Mouse (Mus musculus) activated CD4-positive, CD25-positive, alpha-beta regulatory T cell (primary cell): Measurements from ENCODE around the gene Syp. TPM values are rescaled to one million over a fixed set of nuclear protein-coding genes. Genes with fewer than 3 reads are reported as not detected.

ENCODE experiments used
- polyA plus RNA-seq, 2 experiments: library from polyadenylated mRNA; unstranded; fragments of 100-300 nt; shearing (Covaris generic); gene quantifications; one replicate each; pipeline ENCODE4 v1.2.1; 2017

The Syp gene
- polyA plus RNA-seq: 10 to 100 TPM in 1 of 2 experiments, 1 to 10 TPM in 1; 9.8 to 11.2 TPM

DNA sequence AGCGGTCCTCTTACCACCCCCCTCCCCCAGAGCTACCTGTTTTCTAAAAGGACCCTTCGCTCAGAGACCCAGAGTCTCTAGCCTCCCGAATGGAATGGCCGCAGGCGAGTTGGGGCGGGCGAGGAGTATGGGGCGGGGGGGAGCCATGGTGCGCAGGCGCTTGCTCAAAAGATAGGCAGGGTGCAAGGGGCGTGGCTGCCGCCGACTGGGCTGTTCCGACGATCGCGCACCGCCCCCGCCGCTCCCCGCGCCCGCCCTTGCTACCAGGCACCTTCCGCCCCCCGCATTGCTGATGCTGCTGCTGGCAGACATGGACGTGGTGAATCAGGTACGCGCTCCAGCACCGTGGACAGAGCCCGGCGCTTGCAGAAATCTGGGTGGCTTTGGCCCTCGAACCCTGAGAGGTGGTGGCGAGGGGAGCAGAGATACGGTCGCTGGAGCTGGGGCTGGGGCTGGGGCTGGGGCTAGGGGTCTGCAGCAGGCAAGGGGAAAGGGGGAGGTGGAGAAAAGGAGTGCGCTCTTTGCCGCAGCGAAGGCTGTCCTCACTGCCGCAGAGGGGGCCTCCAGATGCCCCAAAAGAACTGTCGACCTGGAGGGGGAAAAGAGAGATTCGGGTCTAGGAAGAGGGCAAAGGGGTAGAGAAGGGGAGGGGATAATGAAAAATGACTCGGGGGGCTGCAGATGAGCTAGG lies at the start of gene Syp:
Gene Syp (plus strand): TSS at position 71 of the 691 bp plus-strand sequence.

DNA sequence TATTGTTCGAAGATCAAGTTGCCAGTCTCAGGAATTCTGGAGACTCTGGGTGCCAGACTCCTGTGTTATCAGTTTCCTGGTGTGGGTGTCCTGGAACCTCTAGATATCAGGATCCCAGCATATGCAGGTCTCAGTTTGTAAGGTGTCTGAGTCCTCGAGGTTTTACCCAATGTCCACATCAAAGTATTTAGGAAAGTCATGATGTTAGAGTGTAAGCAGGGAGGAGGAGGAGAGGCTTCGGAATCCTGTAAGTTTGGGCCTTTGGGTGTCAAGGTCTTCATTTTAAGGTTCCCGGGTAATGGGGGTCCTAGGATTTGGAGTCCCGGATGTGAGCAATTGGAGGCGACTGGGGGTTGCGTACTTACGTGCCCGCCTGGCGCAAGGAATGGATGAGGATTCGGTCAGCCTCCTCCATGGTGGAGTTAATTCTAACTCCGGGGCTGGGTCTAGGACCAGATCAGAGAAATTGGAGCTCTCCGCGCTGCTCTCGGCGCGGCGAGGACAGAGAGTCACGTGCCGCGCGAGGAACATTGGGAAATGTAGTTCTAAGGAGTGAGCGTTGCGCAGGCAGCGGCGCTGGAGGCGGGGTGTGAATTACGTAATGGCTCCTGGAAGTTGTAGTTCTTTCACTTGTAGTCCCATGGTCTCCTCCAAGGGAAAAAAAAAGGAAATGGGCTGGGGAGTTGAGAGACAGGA lies 33.2 kb upstream of the Syp start, which contains the start of gene Ccdc22:
Gene Ccdc22 (minus strand): TSS at position 639 of the 696 bp plus-strand sequence.

DNA sequence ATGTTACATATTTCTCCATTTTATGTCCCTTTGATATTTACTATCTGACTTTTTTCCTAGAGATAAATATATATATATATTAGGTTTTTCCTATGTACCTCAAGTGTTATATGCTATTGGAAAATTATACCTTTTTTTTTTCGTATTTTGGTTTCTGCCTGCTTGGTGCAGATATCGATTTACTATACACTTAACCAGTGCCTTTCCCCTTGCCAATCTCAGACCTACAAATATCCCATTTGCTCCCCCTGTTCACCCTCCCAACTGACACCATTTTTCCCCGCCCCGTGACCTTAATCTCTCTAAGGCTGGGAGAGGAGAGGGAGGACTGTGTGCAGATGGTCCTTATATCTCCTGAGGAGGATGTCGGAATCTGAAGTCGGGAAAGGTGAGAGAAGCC lies 31.5 kb upstream of the Syp start, which contains the start of gene Cacna1f:
Gene Cacna1f (plus strand): TSS at position 301 of the 400 bp plus-strand sequence.

DNA sequence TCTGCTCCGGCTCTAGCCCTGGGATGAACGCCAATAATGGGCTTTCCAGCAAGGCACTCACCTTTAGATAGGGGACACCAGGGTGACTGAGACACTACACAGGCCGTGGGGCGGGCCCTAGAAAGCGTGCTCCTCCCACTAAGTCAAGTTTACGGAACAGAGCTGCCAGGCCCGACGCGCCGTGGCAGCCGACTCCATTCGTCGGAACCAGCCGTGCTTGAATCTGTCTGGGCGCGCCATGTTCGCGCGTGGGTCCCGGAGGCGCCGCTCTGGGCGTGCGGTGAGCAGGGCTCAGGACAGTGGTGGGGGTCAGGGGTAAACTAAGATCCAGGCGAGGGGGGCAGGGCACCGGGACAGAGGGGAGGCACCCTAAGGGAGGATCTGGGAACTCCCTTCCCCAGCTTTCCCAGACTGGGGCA lies 19.0 kb downstream of the Syp start, which contains the start of gene Prickle3:
Gene Prickle3 (plus strand): TSS at position 40 of the 419 bp plus-strand sequence.

DNA sequence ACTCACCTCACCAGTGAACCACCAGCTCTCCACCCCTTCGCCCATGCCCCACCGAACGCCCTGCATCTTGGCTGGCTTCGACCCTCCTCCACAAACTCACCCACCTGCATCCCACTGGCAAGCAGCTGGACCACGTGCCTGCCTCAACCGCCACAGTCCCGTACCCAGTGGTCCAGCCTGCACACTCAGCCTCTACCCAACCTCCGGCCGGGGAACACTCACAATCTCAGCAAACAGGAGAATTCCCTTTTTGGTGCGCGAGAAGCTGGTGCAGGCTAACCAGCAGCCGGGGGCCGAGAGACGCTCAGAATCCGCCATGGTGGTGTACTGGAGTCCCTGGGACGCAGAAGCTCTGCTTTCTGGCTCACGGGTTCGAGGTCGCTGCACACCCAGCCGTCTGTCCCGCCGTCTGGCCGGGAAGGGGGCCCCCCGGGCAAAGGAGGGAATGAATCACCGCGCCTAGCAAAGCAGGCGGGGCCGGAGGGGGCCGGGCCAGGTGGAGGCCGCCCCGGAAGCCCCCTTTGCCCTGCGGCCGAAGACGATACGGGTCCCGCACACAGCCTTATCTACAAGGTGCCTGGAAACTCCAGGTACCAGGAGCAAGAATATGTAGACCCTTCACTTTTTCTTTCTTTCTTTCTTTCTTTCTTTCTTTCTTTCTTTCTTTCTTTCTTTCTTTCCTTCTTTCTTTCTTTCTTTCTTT lies 32.8 kb downstream of the Syp start, which contains the start of gene Plp2:
Gene Plp2 (minus strand): TSS at position 470 of the 703 bp plus-strand sequence.

DNA sequence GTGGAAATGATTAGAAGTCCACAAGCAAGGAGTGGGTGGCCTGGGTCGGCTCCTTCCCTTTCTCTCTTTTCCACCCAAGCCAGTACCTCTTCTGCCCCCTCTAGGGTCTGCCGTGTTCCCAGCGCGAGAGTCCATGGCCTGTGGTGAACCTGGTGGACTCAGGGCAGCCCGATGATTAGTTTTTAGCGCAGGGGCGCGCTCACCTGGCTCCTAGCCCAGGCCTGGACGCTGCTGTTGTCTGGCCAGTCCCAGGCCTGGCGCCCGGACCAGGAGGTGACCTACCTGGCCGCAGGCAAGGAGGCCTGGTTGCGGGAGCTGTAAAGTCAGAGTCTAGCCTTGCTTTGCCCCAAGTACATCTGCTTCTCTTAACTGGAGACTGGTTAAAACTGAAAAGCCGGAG lies 42.6 kb downstream of the Syp start, which contains the start of gene Magix:
Gene Magix (minus strand): TSS at position 388 of the 400 bp plus-strand sequence.

DNA sequence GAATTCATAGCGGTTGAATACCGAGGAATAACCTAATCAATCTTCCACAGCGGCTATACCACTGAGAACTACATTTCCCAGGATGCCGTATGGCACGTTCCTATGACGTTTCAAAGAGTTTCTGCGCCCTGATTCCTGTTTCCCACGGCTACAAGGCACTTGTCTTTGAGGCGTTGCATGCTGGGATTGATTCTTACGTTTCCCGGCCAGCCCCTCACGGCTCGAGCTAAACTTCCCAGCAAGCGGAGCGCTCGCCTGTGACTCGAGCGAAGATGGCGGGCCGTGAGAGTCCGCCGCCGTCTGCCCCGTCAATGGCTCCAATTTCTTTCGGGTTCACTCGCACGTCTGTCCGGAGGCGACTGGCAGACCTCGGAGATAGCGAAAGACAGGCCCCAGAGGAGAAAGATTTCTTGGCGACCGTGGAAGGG lies 58.7 kb downstream of the Syp start, which contains the start of gene Gpkow:
Gene Gpkow (plus strand): TSS at position 178 of the 428 bp plus-strand sequence.

Other genes with a start within 250 kb of the Syp start
- gene Foxp3, start 64.8 kb upstream of the Syp start, polyA plus RNA-seq: 100 to 1,000 TPM; 131 to 160 TPM
- gene Ppp1r3f, start 64.2 kb upstream of the Syp start, polyA plus RNA-seq: 10 to 100 TPM; 13.0 to 20.2 TPM
- gene Ccdc22, start 33.0 kb upstream of the Syp start, polyA plus RNA-seq: 10 to 100 TPM; 14.3 to 20.4 TPM
- gene Cacna1f, start 31.4 kb upstream of the Syp start, polyA plus RNA-seq: not detected
- gene Prickle3, start 18.8 kb downstream of the Syp start, polyA plus RNA-seq: 10 to 100 TPM; 20.7 to 26.7 TPM
- 100 to 1,000 TPM; 131 to 140 TPM for gene Plp2, start 32.9 kb downstream of the Syp start, polyA plus RNA-seq
- gene Magix, start 42.8 kb downstream of the Syp start, polyA plus RNA-seq: under 1 TPM; 0.07 to 0.15 TPM
- gene Gpkow, start 58.7 kb downstream of the Syp start, polyA plus RNA-seq: 10 to 100 TPM; 53.2 to 55.6 TPM
- gene Wdr45, start 75.9 kb downstream of the Syp start, polyA plus RNA-seq: 10 to 100 TPM; 79.2 to 82.1 TPM
- not detected for gene Gm45208, start 83.8 kb downstream of the Syp start, polyA plus RNA-seq
- gene Praf2, start 90.0 kb downstream of the Syp start, polyA plus RNA-seq: 10 to 100 TPM; 23.5 to 24.1 TPM
- gene Ccdc120, start 112.4 kb downstream of the Syp start, polyA plus RNA-seq: not detected
- gene Tfe3, start 124.1 kb downstream of the Syp start, polyA plus RNA-seq: 10 to 100 TPM; 25.7 to 39.5 TPM
- gene Gripap1, start 151.3 kb downstream of the Syp start, polyA plus RNA-seq: 10 to 100 TPM; 74.5 to 78.6 TPM
- under 1 TPM; 0.21 to 0.61 TPM for gene Kcnd1, start 183.8 kb downstream of the Syp start, polyA plus RNA-seq
- gene Otud5, start 202.9 kb downstream of the Syp start, polyA plus RNA-seq: 100 to 1,000 TPM; 135 to 174 TPM
- 100 to 1,000 TPM in 1 of 2 experiments, 10 to 100 TPM in 1; 57.1 to 169 TPM for gene Pim2, start 239.8 kb downstream of the Syp start, polyA plus RNA-seq
- 10 to 100 TPM; 21.5 to 29.9 TPM for gene Slc35a2, start 245.6 kb downstream of the Syp start, polyA plus RNA-seq